Mouse (Mus musculus): ENCODE data around the gene Uhrf2.

GRCm38 (mm10) chr19:30010520-30011296 lies 19.6 kb upstream of the Uhrf2 start:
- TF ChIP-seq CTCF (IDR thresholded peaks at IDR 0.05; ENCODE audit: borderline replicate concordance, insufficient read depth, low read length): no peak
- TF ChIP-seq POLR2A (IDR thresholded peaks at IDR 0.05; ENCODE audit: low read depth, low read length): no peak
